ENCODE assay signal across 9 mouse cellular contexts in genomic region chr13:52457889-52458324, GRCm38 (mm10).
DNase-seq lines count a peak whose midpoint lies in the region; ATAC-seq lines count a peak whose summit lies in the region.
"Had no signal": no experiment of that assay in that cellular context is flagged by ENCODE, and none has a peak within 500 bp of the region (broad histone marks: within the 10 kb centered on the region; RNA-seq: fewer than 3 reads in every experiment).

No protein-coding gene starts in this region.

- no peak overlapping the region for H3K4me3 ChIP-seq in hindbrain, embryonic 11.5 days (ENCODE audit: low read depth, low read length)
- no peak overlapping the region for H3K4me3 ChIP-seq in limb, embryonic 10.5 days

- no peaks in the 10 kb centered on the region for H3K4me1 ChIP-seq in hindbrain, embryonic 11.5 days (replicated peaks; ENCODE audit: control insufficient read depth, insufficient read depth, low read length)
- peaks cover 15% of the 10 kb centered on the region; the same call in 1 of the 2 replicates for H3K4me1 ChIP-seq in limb, embryonic 10.5 days

- no peaks in the 10 kb centered on the region for H3K27me3 ChIP-seq in hindbrain, embryonic 11.5 days (ENCODE audit: control insufficient read depth, insufficient read depth, low read length)
- no peaks in the 10 kb centered on the region for H3K27me3 ChIP-seq in limb, embryonic 10.5 days (ENCODE audit: low read depth, poor library complexity, severe bottlenecking)

- no peak overlapping the region for H3K4me2 ChIP-seq in hindbrain, embryonic 11.5 days (replicated peaks; ENCODE audit: low read depth, low read length)

- H3K36me3 ChIP-seq in hindbrain, embryonic 11.5 days (ENCODE audit: control insufficient read depth, insufficient read depth, low read length): no peaks in the 10 kb centered on the region
- H3K36me3 ChIP-seq in limb, embryonic 10.5 days: no peaks in the 10 kb centered on the region

- no peak for ATAC-seq in hindbrain, embryonic 11.5 days (ENCODE audit: low FRiP score)

- H3K27ac ChIP-seq in hindbrain, embryonic 11.5 days (ENCODE audit: low read depth, low read length): no peak overlapping the region
- H3K27ac ChIP-seq in limb, embryonic 10.5 days: no peak overlapping the region
- H3K27ac ChIP-seq: liver, embryonic 14.5 days had no signal

- DNase-seq in adrenal gland, postnatal 25 days: peak; percentile 19
- DNase-seq in adrenal gland, adult 2 months: no peak
- DNase-seq in hindbrain, embryonic 11.5 days (ENCODE audit: low spot score): peak; percentile 33
- DNase-seq in limb, embryonic 10.5 days (ENCODE audit: low spot score): peak; percentile 42
- peak; percentile 80 to 90 for DNase-seq in right cerebral cortex, postnatal 10 days (ENCODE audit: low spot score in 2 of 2)
- no peak for DNase-seq in urinary bladder, postnatal 10 days (ENCODE audit: low spot score)
- no peak for DNase-seq in lung, postnatal 36 days
- DNase-seq in urinary bladder, postnatal 25 days (ENCODE audit: low spot score): no peak

- no peaks in the 10 kb centered on the region for H3K9me3 ChIP-seq in hindbrain, embryonic 11.5 days (ENCODE audit: control insufficient read depth, low read length)
- H3K9me3 ChIP-seq in limb, embryonic 10.5 days (replicated peaks): no peaks in the 10 kb centered on the region

- 54% methylated on average over 11 of the region's 11 CpGs for WGBS in hindbrain, embryonic 11.5 days
- WGBS in limb, embryonic 10.5 days: 67% methylated on average over 11 of the region's 11 CpGs

- H3K9ac ChIP-seq in hindbrain, embryonic 11.5 days (ENCODE audit: low read depth, low read length): no peak overlapping the region
- H3K9ac ChIP-seq: liver, embryonic 14.5 days had no signal

Comparison
In these comparisons a context has a peak if more than half of its experiments do, and no peak if none do; other contexts are left out.
1. DNase-seq: peak in adrenal gland, postnatal 25 days (single experiment), hindbrain, embryonic 11.5 days (single experiment), limb, embryonic 10.5 days (single experiment) and right cerebral cortex, postnatal 10 days (2 of 2); none in adrenal gland, adult 2 months (single experiment), urinary bladder, postnatal 10 days (single experiment), lung, postnatal 36 days (single experiment) and urinary bladder, postnatal 25 days (single experiment).